Mouse (Mus musculus): ENCODE measurements around the gene Trcg1.
A peak's percentile ranks its signal among the peaks of the same experiment; 100 is the strongest.

Trcg1 gene

GRCm38 (mm10) chr9:57262795-57263684 is 26.7 kb downstream of the Trcg1 start:
- DNase-seq (ENCODE audit: low spot score in 2 of 2), result no peak

DNA sequence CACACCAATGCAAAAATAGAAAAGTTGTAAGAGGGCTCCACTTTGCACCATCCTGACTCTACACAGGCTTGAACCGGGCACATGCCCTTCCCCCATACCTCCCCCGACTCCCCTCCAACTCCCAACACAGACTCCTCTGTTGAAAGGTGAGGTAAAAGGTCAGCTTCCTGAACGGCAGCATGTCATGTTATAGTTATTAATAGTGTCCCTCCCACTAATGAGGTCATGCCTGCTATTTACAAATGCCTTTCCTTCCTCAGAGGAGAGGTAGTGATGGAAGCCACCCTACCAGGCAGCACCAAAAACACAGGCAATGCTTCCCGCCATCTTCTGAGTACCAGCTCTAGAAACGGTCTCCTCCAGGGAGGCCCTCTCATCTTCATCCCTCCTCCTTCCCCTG is 28.8 kb downstream of the Trcg1 start:
- DNase-seq (ENCODE audit: low spot score in 2 of 2), result no peak

- DNase-seq (ENCODE audit: low spot score in 2 of 2), result no peak
These were observed 31.1 kb downstream of the Trcg1 start for GRCm38 (mm10) chr9:57267421-57267820.

DNA sequence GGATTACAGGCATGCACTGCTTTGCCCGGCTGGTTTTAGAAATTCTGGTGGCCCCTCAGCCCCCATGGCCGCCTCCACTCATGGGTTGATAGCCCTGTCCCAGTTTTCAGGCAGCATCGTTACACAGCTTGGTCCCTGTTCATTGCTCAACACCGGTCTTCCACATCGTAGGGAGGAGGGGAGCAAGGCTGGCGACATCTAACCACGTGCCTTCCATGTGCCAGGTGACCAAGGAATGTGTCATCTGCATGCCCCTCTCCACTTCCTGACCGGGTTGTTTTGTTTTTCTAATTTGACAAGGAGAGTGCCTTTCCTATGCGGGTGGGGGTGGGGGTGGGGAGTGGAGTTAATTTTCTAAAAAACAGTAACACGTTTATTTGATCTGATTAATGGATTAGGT is 31.7 kb downstream of the Trcg1 start:
- DNase-seq (ENCODE audit: low spot score in 2 of 2), result no peak

DNA sequence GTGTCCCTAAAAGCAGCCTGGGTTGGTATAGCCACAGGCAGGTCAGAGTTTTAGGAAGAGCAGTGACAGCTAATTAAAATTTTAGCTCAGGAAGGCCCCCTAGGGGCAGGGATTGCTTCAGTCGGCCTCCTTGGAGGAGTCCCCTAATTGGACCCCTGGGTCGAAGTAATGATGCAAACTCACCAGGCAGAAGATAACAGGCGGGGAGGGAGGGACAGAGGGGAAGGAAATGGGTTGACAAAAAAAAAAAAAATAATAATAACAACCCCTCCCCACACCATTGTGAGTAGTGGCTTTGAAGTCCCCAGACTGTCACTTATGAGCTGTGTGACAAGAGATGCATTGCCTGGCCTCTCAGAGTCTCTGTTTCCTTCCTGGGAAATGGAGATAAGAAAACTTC is 32.2 kb downstream of the Trcg1 start:
- DNase-seq (ENCODE audit: low spot score in 2 of 2), result no peak

- DNase-seq (ENCODE audit: low spot score in 2 of 2), result no peak
These were observed 33.0 kb downstream of the Trcg1 start for GRCm38 (mm10) chr9:57269384-57269783.

DNA sequence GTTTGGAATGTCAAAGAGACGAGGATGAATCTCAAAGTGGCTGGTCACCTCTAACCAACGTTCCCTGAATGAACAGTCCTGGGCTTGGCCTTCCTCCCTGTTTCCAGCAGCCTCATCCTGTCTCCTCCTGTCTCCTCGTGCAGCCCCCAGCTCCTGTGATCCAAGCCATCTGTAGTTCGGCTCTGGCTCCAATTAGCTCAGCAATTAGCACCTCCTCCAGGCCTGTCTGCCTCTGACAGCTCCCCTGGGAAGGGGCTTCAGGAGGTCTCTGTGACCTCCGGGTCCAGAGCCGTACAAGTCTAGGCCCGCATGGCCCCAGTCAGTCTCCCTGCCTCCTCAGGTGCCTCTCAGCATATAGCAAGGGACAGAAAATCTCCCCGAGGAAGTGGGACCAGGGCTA is 34.0 kb downstream of the Trcg1 start:
- DNase-seq (ENCODE audit: low spot score in 2 of 2), result no peak

- no peak for DNase-seq (ENCODE audit: low spot score in 2 of 2)
These were observed 34.7 kb downstream of the Trcg1 start for GRCm38 (mm10) chr9:57271081-57271480.

DNA sequence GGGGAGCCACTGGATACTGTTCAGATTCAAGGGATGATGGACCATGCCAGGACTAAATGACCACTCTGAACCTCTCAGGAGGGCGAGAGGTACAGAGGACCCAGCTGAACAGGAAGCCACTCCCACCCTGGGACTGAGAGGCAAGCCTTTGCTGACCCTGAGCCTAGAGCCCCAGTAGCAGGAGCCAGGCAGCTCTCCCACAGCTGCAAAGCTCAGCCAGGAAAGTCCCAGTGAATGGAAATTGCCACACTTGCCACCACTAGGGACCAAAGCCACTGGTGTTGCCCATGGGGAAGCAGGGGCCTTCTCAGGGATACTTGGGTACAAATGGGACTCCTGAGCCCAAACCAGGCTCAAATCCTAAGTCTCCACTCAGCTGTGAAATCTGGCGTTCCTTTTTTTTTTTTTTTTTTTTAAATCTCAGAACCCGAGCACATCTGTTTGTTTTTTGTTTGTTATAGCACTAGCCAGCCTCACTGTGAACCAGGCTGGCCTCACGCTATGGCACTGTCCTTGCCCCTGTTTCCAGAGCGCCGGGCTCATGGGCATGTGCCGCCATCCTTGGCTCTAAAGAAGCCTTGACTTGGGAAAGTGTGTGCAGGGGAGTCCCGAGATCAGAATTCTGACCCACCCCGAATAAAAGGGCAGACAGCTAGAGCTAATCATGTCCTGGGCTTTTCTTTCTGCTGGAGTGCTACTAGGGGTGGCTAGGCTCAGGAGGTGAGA is 35.6 kb downstream of the Trcg1 start:
- DNase-seq (ENCODE audit: low spot score in 2 of 2), result no peak

GRCm38 (mm10) chr9:57272902-57273804 is 36.8 kb downstream of the Trcg1 start:
- no peak for DNase-seq (ENCODE audit: low spot score in 2 of 2)

DNA sequence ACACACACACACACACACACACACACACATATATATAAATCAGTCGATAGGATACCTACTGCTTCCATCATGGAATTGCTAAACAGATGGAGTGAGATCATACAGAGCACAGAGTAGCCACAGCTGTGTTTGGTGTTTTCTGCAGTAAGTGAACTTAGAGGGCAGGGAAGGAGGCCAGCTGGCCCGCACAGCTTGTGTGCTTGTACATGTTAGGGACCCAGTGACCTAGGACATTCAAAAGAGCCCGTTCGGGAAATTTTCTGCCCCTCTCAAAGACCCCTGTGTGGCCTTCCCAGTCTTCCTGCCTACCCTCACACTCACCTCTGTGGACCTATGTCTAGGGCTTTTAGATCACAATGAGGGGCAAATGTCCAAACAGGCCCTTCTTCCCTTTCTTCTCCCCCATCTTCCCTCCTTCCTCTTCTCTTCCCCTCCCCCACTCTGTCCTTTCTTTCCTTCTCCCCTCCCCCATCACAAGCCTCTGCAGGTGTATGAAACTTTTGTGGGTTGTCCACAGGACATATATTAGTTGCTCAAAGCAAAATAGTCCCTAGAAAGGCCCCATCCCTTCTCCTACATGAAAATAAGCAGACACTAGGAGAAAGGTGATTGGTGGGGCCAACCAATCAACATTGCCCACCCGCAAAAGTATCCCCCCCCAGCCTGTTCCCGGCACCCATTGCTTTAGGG is 37.6 kb downstream of the Trcg1 start:
- DNase-seq (ENCODE audit: low spot score in 2 of 2), result no peak

- DNase-seq (ENCODE audit: low spot score in 2 of 2), result peak; percentile 45 to 59
These were observed 40.0 kb downstream of the Trcg1 start for GRCm38 (mm10) chr9:57276311-57276710.

- DNase-seq (ENCODE audit: low spot score in 2 of 2), result no peak
These were observed 41.9 kb downstream of the Trcg1 start for GRCm38 (mm10) chr9:57278268-57278667.

- DNase-seq (ENCODE audit: low spot score in 2 of 2), result no peak
These were observed 43.1 kb downstream of the Trcg1 start for GRCm38 (mm10) chr9:57279441-57279840.

GRCm38 (mm10) chr9:57281549-57281948 is 45.2 kb downstream of the Trcg1 start:
- DNase-seq (ENCODE audit: low spot score in 2 of 2), result no peak

DNA sequence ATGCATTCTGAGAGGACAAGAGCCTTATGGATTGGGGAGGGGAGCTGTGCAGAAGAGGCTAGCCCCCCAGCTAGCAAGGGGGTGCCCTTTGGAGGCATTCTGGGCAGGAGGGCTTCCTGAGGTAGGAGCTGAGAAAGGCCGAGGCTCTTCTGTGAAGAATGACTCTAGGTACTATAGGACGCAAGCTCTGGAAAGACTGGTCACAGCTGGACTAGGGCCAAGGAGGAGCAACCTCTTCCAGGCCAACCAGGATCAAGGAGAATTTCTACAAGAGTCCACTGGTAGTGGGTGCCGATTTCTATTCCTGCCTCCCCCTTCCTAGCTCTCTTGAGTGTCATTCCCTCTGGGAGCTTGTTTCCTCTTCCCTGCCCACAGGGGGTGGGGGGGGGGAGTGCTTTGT is 46.3 kb downstream of the Trcg1 start:
- no peak for DNase-seq (ENCODE audit: low spot score in 2 of 2)

- no peak for DNase-seq (ENCODE audit: low spot score in 2 of 2)
These were observed 47.0 kb downstream of the Trcg1 start for GRCm38 (mm10) chr9:57283311-57283710.

DNA sequence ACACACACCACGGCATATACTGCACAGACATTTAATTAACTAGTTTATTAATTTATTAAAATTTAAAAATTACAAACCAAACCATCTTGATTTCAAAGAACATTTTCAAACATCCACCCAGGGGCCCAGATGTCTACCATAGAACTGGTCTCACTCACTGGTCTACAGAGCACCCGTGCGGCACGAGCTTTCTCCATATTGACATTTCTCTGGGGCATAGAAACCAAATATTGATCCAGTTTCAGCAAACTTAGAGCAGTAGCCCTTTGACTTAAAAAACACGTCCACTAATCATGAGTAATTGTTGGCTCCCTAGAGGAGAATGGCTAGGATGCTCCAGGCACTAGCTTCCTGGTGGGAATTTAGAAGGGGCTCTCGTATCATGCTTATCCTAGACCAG is 50.8 kb downstream of the Trcg1 start:
- no peak for DNase-seq (ENCODE audit: low spot score in 2 of 2)

DNA sequence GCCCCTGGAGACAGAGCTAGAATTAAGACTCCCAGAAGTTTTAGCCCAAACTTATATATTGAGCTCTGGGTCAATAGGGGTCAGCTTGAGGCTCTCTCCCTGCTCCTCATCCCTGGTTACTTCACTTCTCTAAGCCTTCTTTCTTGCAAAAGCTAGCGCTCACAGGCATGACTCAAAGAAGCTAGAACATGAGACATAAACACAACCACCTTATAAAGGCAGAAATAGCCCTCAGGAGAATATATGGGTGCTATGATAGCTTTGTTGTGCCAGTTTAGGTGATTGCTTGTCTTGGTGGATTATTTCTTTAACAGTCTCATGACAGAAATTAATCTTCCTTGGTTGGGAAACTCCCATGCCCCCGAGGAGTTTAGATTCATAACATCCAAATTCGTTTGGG is 58.5 kb downstream of the Trcg1 start:
- no peak for DNase-seq (ENCODE audit: low spot score in 2 of 2)

DNA sequence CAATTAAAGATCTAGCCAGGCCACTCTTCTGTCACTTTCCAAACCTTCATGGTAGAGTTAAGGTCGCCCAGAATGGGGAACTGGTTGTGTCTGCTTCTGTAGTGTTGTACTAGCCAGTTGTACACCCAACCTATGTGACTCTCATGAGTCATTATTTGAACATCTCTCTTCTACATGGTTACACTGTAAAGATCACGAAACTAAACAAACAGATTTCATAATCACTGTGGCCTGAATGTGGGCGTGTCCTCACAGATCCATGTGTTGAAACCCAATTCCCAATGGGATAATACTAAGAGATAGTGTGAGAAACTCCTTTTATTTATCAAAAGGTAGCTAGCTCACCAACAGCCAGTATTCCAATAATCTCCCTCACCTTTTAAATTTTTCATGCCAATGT is 59.3 kb downstream of the Trcg1 start:
- no peak for DNase-seq (ENCODE audit: low spot score in 2 of 2)

GRCm38 (mm10) chr9:57296277-57296676 is 59.9 kb downstream of the Trcg1 start:
- DNase-seq (ENCODE audit: low spot score in 2 of 2), result no peak

GRCm38 (mm10) chr9:57297938-57298337 is 61.6 kb downstream of the Trcg1 start:
- no peak for DNase-seq (ENCODE audit: low spot score in 2 of 2)

Measured in heart, adult 9 months (tissue).